Mouse (Mus musculus) kidney, adult 9 months (tissue): ENCODE measurements around the gene Alkbh8.
"Not testable (repeated sequence)": the region's sequence is repeated elsewhere in the genome, so short reads cannot be mapped to it uniquely, and the experiment has no call there.

ENCODE experiments used
- DNase-seq: peaks from one replicate; pipeline ENCODE4 v3.0.0; 2022

Gene Alkbh8

DNA sequence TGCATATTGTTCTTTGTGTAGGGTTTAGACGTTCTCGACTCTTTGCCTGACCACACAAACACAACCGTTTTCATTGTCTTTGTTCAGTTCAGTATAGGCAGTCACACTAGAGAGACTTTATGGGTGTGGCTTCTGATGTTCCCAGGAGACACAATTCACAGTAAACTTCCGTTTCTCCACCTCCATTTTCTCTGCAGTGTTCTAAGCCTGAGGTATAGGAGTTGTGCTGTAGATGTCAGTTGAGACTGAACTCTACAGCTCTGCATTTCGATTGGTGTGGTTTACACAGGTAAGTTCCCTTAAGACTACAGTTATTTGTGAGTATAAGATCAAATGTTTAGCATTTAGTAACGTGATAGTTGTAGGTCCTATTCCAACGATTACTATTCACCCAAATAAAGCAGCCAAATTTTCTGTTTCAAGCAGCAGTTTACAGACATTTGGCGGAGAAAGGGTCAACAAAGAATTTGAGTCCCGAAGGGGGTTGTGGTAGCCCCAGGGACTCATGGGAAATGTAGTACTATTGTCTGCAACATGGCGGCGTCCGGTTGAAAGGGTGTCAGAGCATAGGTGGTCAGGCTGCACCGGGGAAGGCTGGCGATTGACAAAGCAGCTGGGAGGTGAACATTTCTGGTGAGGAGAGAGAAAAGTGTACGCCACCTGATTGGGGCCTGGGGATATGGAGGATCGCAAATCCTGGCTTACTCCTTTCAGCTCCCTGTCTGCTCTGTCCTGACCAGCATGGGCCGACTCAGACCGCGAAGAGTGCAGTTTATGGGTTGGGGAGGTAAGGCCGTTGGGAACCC is at the start of gene Alkbh8:
Alkbh8 (plus strand) TSS at position 179 of the 806 bp plus-strand sequence.
- DNase-seq, result peak; percentile 84

GRCm38 (mm10) chr9:3309292-3309836 is 25.6 kb upstream of the Alkbh8 start:
- DNase-seq, result no peak

- DNase-seq, result no peak
Measured at GRCm38 (mm10) chr9:3310016-3310415, 24.9 kb upstream of the Alkbh8 start.

GRCm38 (mm10) chr9:3327342-3328053 is 7.4 kb upstream of the Alkbh8 start:
- DNase-seq, result not testable (repeated sequence)

GRCm38 (mm10) chr9:3328054-3328595 is 6.8 kb upstream of the Alkbh8 start:
- no peak for DNase-seq

DNA sequence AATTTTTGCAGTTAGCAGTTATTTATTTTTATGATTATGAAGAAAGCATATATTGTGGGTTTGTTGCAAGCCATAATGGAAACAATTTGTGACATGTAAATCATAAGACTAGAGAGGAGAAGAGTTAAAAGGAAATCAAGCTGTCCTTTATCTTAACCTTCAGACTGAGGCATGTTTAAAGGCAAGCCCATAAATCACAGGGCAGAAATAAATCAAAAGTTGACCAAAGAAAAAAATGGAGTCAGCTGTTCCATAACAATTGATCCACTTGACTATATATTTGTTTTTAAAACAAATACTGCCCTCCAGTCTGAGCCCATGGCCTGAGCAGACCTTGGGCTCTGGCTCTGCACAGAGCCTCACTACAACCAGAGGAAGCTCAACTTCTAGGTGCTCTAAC is 4.6 kb upstream of the Alkbh8 start:
- DNase-seq, result no peak

DNA sequence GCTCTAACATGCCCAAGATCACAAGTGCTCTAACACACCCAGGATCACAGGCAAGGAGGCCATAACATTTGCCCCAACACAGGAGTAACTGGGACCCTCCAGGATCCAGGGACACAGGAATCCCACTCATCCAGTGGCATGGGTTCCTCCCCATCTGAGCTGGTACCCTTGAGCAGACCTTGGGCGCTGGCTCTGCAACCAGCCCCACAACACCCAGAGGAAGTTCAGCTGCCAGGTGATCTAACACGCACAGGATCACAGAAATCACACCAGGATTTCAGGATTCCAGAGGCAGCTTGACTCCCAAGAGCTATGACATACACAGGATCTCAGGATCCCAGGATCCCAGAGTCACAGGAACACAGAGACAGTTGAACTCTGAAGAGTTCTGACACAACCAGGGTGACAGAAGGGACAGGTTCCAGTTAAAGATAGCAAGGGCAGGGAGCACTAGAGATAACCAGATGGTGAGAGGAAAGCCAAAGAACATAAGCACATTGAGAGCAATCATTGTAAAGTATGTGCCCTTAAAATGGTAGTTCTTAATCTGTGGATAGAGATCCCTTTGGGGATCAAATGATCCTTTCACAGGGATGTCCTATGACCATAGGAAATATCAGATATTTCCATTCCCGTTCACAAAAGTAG is 4.1 kb upstream of the Alkbh8 start:
- DNase-seq, result no peak

- peak; percentile 61 for DNase-seq
Measured at GRCm38 (mm10) chr9:3336661-3337060, 1.7 kb downstream of the Alkbh8 start.

DNA sequence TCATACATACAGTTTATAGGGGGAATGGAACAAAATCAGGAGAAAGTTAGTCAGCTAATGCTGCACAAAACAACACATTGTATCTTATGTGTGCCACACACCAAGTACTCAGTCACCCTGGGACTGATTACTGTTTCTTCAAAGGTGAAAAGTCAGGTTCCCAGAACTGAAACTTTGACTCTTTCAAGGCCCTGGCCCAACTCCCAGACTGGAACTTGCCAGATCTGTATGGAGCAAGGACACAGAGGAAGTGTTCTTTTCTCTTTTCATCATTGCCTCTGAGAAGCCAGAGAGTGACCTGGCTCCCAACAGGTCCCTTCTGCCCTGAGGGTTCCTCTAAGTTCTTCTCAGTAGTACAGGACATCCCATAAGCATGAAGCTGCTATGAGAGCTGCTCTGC is 10.2 kb downstream of the Alkbh8 start:
- peak; percentile 32 for DNase-seq

DNA sequence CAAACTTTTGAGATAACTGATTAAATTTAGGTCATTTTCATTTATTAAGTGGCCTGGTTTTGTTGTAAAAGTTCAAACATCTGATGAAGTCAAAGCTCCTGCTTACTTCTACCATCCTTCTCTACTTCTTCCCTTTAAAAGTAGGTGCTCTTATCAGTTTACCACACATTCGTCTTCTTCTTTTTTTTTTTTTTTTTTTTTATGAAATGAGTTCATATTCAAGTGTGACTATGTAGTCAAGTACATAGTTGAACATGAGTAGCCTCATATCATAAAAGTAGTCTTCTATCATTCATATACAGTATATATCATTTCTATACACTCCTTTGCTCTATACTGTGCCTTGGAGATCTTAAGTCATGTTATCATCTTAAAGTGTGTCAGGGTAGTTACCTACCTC is 11.0 kb downstream of the Alkbh8 start:
- DNase-seq, result no peak

DNA sequence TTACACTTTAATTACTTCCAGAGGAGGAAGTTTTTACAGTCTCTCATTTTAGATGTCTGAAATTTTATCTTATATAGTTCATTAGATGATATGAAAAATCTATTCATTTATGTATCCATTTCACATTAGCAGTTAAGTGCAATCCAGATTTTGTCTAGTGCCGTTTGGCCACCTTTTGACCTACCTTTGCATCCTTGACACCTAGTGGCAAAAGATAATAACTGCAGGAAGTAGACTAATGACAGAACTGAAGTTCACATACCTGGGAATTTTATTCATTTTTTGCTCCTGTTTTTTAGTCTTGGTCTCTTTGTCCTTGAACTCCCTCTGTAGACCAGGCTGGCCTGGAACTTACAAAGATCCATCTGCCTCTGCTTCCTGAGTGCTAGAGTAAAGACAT is 15.1 kb downstream of the Alkbh8 start:
- no peak for DNase-seq

DNA sequence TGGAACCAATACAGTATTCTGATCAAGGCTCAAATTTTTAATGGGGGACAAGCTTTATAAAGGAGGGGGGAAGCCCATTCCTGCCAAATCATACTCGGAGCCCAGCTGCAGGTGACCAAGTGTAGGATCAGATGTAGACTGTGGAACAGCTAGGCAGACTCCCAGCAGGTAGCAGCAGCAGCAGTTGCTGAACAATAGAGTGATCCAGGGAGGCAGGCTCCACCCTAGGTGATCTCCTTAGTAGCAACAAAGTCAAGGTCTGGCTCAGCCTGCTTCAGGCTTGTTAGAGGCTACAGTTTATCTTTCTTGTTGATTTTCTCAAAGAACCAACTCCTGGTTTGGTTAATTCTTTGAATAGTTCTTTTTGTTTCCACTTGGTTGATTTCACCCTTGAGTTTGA is 41.4 kb downstream of the Alkbh8 start:
- DNase-seq, result not testable (repeated sequence)

- peak; percentile 95 for DNase-seq
Measured at GRCm38 (mm10) chr9:3403251-3404208, 68.6 kb downstream of the Alkbh8 start, which contains the start of gene Cwf19l2. Cwf19l2 (plus strand) TSS chr9:3403592.

- peak; percentile 21 for DNase-seq
Measured at GRCm38 (mm10) chr9:3404372-3404771, 69.4 kb downstream of the Alkbh8 start.

GRCm38 (mm10) chr9:3439555-3440300 is 104.8 kb downstream of the Alkbh8 start:
- DNase-seq, result not testable (repeated sequence)
